Mouse (Mus musculus): ENCODE measurements around the gene Gm45062. TPM values are rescaled to one million over a fixed set of nuclear protein-coding genes. Genes with fewer than 3 reads are reported as not detected.
"Not testable (repeated sequence)": the region's sequence is repeated elsewhere in the genome, so short reads cannot be mapped to it uniquely, and the experiment has no call there.

The Gm45062 gene
- total RNA-seq, 2 experiments from 2014 or later: 0.38 TPM; not detected in 1

- DNase-seq (ENCODE audit: low spot score): no peak
These were observed 53.3 kb downstream of the Gm45062 start for GRCm38 (mm10) chr6:8312554-8312953.

- DNase-seq (ENCODE audit: low spot score): no peak
These were observed 57.0 kb downstream of the Gm45062 start for GRCm38 (mm10) chr6:8316201-8316600.

DNA sequence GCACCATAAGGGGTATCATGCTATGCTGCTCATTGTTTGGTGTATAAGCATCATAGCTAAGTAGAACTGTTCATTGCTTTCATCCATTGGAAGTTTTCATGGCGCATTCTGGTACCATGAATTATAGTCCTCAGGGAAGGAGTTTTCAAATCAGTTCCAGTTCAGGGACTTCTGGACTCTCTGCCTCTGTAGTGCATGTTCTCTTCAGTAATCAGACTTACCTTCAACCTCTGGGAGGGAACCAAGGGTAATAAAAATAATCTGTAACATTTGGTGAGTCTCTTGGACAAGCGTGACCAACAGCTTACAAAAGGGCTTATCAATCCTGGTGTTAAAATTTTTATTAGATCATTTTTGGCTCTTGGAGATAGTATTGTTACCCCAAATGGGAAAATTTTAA lies 60.3 kb downstream of the Gm45062 start:
- no peak for DNase-seq (ENCODE audit: low spot score)

DNA sequence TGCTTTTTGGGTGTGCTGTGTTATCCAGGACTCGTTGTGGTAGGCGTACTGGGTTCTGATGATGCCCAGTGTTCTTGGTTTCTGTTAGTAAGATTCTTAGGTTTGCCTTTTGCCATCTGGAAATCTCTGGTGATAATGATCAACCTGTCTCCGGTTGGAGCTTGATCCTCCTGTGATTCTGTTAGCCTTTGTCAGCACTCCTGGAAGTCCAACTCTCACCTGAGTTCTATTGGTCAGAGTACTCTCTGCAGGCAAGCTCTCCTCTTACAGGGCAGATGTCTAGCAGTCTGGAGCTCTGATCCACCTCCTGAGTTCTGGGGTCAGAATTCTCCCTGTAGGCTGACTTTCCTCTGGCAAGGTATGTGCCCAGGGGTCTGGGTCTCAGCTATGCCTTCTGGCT lies 72.2 kb downstream of the Gm45062 start:
- DNase-seq (ENCODE audit: low spot score): not testable (repeated sequence)

DNA sequence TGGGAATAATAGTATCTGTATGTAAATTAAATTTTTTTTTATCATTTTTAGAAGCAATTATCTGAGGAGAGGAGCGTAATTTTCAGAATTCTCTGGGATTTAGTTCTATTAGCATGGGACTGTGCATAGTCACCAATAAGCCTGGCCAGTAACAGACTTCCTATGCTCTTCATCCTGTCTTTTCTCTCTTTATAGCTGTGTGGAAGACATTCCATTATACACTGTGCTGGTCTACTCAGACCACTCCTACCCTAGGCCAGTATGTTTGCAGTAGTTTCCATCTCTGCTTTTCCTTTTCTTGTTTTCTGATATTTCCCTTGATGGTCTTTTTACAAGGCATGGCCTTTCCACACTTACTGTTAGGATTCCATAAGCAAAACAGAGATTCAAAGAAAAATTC lies 74.1 kb downstream of the Gm45062 start:
- DNase-seq (ENCODE audit: low spot score): no peak

DNA sequence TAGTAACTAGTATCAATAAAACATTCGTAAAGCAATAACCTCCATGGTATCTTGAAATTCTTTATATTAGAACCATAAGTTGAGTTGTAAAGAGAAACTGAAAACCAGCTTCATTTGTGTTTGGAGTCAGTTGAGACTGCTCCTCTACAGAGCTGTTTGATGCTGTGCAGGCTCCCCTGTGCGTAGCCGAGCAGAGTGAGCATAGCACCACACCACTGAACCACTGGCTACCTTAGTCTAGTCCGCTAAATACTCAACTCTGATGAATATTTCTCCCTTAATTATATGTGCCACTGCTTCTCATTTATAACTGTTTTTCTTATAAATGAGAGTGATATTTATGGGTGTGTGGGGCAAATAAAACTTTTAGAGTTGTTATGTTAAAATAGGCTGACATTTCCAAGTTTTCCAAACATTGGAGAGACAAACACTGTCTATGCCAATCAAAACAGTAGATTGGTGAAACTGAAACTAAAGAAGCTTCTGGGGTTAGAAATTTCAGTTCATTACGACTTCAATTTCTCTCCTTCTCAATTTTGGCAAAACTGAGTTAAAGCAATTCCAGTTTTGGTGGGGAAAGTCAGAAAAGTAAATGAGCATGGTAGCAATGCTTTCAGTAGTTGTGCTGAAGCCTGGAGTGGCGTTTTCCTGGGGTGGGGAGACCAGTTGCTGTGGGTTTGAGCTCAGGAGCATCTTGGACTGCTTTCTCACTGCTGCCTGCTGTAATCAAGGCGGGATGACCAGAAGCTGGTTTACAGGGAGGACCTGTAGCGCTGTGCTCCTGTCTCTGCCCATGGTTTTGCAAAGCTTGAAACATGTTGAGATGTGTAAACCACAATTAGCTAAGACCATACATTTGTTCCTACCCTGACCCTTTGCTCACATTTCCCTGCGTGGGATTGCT lies 77.5 kb downstream of the Gm45062 start:
- DNase-seq (ENCODE audit: low spot score): no peak

DNA sequence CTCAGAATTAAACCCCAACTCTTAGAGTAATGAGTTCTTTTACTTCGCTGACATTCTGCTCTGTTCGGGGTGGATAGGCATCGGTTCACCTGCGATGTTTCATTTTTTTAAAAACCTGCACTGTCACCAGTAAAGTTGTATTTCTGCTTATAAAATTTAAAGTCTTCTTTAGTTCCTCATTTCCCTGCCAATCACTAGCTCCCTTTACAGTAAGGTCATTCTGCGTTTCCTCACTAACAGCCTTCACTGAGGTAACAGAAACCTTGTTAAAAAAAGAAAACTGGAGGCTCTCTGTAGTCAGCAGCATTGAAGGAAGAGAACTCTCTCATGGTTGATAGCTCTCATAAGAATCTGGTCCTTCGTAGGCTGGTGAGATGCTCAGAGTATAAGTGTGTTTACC lies 80.2 kb downstream of the Gm45062 start:
- no peak for DNase-seq (ENCODE audit: low spot score)

DNA sequence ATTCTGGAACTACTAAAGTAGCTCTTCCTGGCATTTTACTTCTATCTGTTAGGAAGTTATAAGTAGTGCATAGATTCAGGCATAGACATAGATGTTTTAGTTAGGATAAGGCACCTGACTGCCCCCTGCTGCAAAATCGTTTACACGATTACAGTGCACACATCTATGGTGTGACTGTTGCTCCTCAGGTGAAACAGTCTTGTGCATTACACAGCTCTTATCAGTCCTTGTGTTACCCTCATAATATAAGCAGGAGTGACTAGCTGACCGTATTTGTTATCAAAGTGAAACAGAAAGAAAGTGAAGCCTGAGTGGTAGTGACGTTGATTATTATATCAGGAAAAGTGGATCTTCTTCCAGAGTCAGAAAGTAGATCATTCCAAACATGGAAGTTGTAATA lies 84.0 kb downstream of the Gm45062 start:
- DNase-seq (ENCODE audit: low spot score): no peak

DNA sequence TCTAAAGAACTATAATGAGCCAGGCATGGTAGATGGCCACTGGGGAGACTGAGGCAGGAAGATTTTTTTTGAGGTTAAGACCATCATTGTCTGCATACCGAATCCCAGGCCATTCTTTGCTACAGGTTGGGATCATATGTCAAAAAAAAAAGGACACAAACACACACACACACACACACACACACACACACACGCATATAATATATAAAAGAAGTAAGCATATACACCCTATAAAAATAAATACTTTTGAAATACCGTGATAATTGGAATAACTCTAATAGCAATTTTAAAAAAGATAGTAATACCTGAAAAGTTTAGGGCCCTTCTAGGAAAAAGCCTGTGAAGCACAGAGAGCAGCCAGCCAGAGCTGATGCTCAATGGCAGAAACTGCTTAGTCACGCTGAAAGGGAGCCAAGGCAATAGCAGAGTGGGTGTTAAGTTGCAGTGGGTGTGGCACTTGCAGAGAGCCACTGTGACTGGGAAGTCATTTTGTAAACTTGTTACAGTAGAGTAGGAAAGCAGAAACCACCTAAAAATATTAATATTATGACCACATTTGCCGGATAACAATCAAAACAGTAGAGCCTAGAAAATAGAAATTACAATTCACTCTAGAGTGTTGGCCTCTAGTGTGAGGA lies 86.1 kb downstream of the Gm45062 start:
- peak; percentile 82 for DNase-seq (ENCODE audit: low spot score)

DNA sequence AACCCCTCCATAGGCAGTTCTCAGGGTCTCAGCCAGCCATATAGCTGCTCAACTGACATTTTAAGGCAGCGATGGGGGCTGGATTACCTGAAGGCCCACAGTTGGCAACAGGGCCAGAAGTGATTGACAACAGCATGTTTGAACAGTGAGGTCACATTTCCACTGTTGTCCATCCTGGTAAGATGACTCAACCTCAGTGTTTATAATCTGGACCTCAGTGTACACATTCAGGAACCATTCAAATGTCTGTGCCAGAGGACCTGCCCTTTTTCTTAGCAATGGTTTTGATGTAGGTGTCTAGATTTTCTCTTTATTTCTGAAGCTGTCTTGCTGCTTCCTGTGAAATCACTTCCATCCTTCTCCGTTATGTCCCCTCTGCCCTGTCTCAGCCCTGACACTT lies 87.9 kb downstream of the Gm45062 start:
- no peak for DNase-seq (ENCODE audit: low spot score)

DNA sequence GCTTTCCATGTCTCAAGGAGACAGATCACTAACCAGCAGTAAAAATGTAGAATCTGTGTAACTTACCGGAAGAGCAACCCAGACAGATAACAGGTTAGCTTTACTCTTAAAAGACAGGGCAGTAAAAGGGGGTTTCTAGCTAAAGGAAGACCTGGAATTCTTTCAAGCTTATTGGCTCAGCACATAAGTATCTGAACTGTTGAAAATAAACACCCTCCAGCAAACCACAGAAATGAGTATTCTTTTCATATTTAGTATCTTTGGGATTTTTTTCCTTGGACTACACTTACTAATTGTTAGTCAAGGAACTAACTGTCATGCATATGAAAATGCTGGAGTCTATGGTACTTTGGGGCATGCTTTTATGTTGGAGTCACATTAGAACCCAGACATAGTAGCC lies 89.1 kb downstream of the Gm45062 start:
- DNase-seq (ENCODE audit: low spot score): no peak

DNA sequence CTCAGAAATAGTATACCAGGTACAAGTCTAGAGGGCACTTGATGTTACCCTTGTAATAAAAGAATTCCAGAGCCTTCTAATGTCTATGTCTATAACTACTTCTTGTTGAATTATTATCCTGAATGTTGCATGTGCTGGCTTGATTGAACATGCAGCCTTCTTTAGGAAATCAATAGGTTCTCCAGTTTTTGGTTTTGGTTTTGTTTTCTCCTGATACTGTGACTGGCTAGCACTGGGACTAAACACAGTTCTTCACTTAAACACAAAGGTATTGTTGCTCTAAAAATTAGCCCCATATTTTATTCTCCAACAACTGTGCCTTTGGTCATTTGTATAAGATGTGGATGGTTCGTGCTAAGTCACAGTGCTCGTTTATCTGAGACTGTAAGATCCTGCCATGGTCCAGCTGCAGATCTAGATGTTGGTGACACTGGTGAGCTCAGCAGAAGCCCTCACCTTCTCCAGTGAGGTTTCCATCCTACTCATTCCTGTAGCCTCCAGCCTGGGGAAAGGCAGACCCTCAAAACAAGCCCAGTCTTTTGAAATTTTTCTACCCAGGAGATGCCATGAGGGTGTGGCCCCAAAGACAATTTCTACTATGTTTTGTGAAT lies 89.9 kb downstream of the Gm45062 start:
- DNase-seq (ENCODE audit: low spot score): no peak

DNA sequence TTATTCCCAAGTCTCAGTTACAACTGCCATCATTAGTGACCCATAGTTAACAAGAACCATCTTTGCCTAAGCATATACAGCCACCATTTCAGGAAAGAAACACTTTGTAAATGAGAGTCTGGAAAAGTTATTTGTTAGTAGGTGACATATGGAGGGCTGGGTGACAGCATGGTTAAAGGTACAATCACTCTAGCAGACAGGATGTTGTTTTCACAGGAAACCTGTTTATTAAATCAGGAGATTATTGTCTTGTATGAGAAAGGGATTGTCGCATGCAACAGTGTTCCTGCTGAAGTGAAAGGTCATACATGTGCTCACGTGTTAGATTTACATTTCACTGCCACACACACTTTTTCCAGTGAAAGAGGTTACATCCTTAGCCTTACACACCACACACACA lies 92.3 kb downstream of the Gm45062 start:
- DNase-seq (ENCODE audit: low spot score): no peak

- no peak for DNase-seq (ENCODE audit: low spot score)
These were observed 93.4 kb downstream of the Gm45062 start for GRCm38 (mm10) chr6:8352533-8353168.

GRCm38 (mm10) chr6:8353461-8353860 lies 94.2 kb downstream of the Gm45062 start:
- no peak for DNase-seq (ENCODE audit: low spot score)

- no peak for DNase-seq (ENCODE audit: low spot score)
These were observed 95.6 kb downstream of the Gm45062 start for GRCm38 (mm10) chr6:8354846-8355245.

- DNase-seq (ENCODE audit: low spot score): no peak
These were observed 99.0 kb downstream of the Gm45062 start for GRCm38 (mm10) chr6:8358232-8358631.

DNA sequence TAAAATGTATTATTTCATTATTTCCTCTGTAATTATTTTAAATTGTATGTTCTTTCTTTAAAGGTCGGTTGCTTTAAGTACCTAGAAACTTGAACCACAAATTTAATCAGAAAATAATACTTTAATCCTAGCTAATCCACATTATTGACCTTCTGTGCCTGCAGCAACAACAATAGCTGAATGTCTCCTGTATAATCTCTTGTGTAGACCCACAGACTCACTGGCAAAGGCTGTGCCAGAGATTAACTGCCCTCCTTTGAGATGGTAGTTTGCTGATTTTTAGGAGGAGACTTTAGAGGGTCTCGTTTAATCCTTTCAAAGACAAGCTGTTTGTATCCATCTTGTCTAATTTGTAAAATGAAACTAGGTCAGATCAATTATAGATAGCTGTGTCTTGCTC lies 99.5 kb downstream of the Gm45062 start:
- no peak for DNase-seq (ENCODE audit: low spot score)

DNA sequence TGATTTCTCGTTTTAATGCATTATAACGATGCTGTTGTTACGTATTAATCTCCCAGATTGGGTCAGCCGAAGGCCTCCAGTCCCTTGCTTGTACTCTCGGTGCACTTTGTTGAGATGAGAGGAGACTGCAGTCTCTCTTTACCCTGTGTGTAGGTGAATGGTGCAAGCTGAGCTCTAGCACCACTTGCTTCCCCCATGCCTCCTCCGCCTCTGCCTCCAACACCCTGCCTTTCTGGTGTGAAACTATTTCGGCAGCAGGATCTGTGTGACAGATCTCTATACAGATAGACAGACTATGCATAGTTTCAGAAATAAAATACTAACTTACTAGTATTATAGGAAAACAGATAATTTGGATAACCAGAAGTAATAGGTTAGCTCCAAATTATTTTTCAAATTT lies 101.6 kb downstream of the Gm45062 start:
- DNase-seq (ENCODE audit: low spot score): no peak

GRCm38 (mm10) chr6:8364033-8364756 lies 104.9 kb downstream of the Gm45062 start:
- no peak for DNase-seq (ENCODE audit: low spot score)

DNA sequence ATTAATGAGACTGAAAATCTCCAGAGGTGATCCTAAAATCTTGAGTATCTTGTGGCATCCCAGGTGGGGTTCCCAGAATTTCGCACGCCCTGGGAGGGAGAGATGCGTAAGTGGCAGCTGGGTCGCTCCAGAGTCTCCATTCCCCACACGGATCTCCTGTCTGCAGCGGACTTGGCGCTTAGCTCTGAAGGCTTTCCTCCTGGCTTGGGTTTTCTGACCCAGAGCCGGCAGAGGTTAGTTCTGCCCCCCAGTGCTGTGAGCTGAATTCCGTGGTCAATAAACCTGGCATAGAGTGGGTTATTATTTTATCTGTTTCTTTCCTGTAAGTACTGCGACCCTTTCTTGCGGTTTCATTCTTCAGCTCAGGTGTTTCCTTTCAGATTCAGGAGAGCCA lies 105.5 kb downstream of the Gm45062 start:
- no peak for DNase-seq (ENCODE audit: low spot score)

Measured in gastrocnemius, adult 18-20 months (tissue).